Mouse (Mus musculus) hindbrain, embryonic 14.5 days (tissue): Measurements from ENCODE around the gene Neurod2. TPM values are rescaled to one million over a fixed set of nuclear protein-coding genes. Genes with fewer than 3 reads are reported as not detected.
A peak's percentile ranks its signal among the peaks of the same experiment; 100 is the strongest.

Experiments used
- ATAC-seq: fragments of 200-750 bp; cut with Nextera tagmentation; 2 replicates; pipeline ENCODE4 v1.8.0; 2017; ENCODE audit warnings: moderate number of reproducible peaks, mild to moderate bottlenecking, moderate TSS enrichment, moderate library complexity; ENCODE audit not compliant: low FRiP score
- DNase-seq: peaks from one replicate; pipeline ENCODE4 v3.0.0-alpha.2; 2015; ENCODE audit warnings: low spot score
- H3K27ac ChIP-seq: fragments of 300-500 bp; sonication (generic); 2 replicates; pipeline ENCODE4 v1.5.1; 2014; ENCODE audit warnings: mild to moderate bottlenecking, moderate library complexity
- H3K27me3 ChIP-seq: fragments of 300-500 bp; sonication (generic); 2 replicates; pipeline ENCODE4 v1.6.1; 2014; ENCODE audit warnings: mild to moderate bottlenecking, low read length, mixed read lengths; ENCODE audit not compliant: control insufficient read depth, insufficient read depth
- H3K36me3 ChIP-seq: fragments of 300-500 bp; sonication (generic); replicated peaks from 2 replicates; pipeline ENCODE4 v1.6.1; 2014; ENCODE audit not compliant: control insufficient read depth, insufficient read depth
- H3K4me1 ChIP-seq: fragments of 300-500 bp; sonication (generic); replicated peaks from 2 replicates; pipeline ENCODE4 v1.6.1; 2014; ENCODE audit warnings: antibody characterized with exemption, low read length, mixed read lengths; ENCODE audit not compliant: control insufficient read depth, insufficient read depth
- H3K4me2 ChIP-seq: fragments of 300-500 bp; sonication (generic); replicated peaks from 2 replicates; pipeline ENCODE4 v1.6.1; 2014; ENCODE audit warnings: mild to moderate bottlenecking, moderate library complexity
- H3K4me3 ChIP-seq: fragments of 300-500 bp; sonication (generic); replicated peaks from 2 replicates; pipeline ENCODE4 v1.5.1; 2014; ENCODE audit warnings: mild to moderate bottlenecking, low read length
- H3K9ac ChIP-seq: fragments of 300-500 bp; sonication (generic); 2 replicates; pipeline ENCODE4 v1.6.1; 2014
- H3K9me3 ChIP-seq: fragments of 300-500 bp; sonication (generic); 2 replicates; pipeline ENCODE4 v1.6.1; 2016; ENCODE audit warnings: low read length; ENCODE audit not compliant: control insufficient read depth
- WGBS: fragments of 180-500 bp; shearing (Covaris S2); extraction: QIAGEN DNeasy Blood & Tissue Kit; methylation state at CpG from one replicate; pipeline ENCODE4 v1.1.7; 2014; 5-methylcytosine and 5-hydroxymethylcytosine counted together
- polyA plus RNA-seq: library from polyadenylated mRNA; unstranded; fragments of >200 nt; fragmentation: Nextera tagmentation; extraction: Ambion mirVana; gene quantifications from 2 replicates; pipeline ENCODE4 v1.2.1, GENCODE M21; 2014

Neurod2 gene
- polyA plus RNA-seq, 1 experiment from 2014 or later: 25.5 TPM

GRCm38 (mm10) chr11:98323136-98323866 is 6.1 kb downstream of the Neurod2 start:
- Histone ChIP-seq H3K27me3 (peaks cover 96% of the 10 kb centered on the region), H3K4me2 (peak overlapping the region; percentile 52)
- WGBS: 2% methylated on average over 10 of the region's 10 CpGs

GRCm38 (mm10) chr11:98322159-98322558 is 7.3 kb downstream of the Neurod2 start:
- no peak for DNase-seq
- H3K27ac ChIP-seq: no peak overlapping the region
- no peak overlapping the region for H3K9ac ChIP-seq
- H3K4me3 ChIP-seq: no peak overlapping the region
- no peak overlapping the region for H3K4me2 ChIP-seq
- peaks cover 96% of the 10 kb centered on the region for H3K27me3 ChIP-seq
- H3K9me3 ChIP-seq: no peaks in the 10 kb centered on the region
- H3K4me1 ChIP-seq: 0 out of 2 replicates have a peak, but pooled peaks cover 9% of the 10 kb centered on the region
- WGBS: 4% methylated on average over 1 of the region's 1 CpGs
- no peaks in the 10 kb centered on the region for H3K36me3 ChIP-seq
- no peak for ATAC-seq

More at GRCm38 (mm10) chr11:98323136-98323866, 6.1 kb downstream of the Neurod2 start:
- ATAC-seq (no peak), DNase-seq (no peak)
- no peaks in the 10 kb centered on the region for H3K36me3 ChIP-seq
- H3K4me3 ChIP-seq: no peak overlapping the region
- H3K27ac ChIP-seq: peak overlapping the region; percentile 36; the same call in 1 of the 2 replicates
- peaks cover 13% of the 10 kb centered on the region; the same call in 1 of the 2 replicates for H3K4me1 ChIP-seq
- no peak overlapping the region for H3K9ac ChIP-seq
- no peaks in the 10 kb centered on the region for H3K9me3 ChIP-seq

GRCm38 (mm10) chr11:98321677-98322003 is 7.8 kb downstream of the Neurod2 start:
- Histone ChIP-seq H3K27me3 (peaks cover 97% of the 10 kb centered on the region), H3K27ac (no peak overlapping the region), H3K9ac (no peak overlapping the region), H3K4me2 (peak overlapping the region; percentile 32), H3K36me3 (no peaks in the 10 kb centered on the region), H3K4me1 (0 out of 2 replicates have a peak, but pooled peaks cover 9% of the 10 kb centered on the region), H3K4me3 (no peak overlapping the region), H3K9me3 (no peaks in the 10 kb centered on the region)
- 4% methylated on average over 5 of the region's 5 CpGs for WGBS
- DNase-seq (no peak), ATAC-seq (no peak)

DNA sequence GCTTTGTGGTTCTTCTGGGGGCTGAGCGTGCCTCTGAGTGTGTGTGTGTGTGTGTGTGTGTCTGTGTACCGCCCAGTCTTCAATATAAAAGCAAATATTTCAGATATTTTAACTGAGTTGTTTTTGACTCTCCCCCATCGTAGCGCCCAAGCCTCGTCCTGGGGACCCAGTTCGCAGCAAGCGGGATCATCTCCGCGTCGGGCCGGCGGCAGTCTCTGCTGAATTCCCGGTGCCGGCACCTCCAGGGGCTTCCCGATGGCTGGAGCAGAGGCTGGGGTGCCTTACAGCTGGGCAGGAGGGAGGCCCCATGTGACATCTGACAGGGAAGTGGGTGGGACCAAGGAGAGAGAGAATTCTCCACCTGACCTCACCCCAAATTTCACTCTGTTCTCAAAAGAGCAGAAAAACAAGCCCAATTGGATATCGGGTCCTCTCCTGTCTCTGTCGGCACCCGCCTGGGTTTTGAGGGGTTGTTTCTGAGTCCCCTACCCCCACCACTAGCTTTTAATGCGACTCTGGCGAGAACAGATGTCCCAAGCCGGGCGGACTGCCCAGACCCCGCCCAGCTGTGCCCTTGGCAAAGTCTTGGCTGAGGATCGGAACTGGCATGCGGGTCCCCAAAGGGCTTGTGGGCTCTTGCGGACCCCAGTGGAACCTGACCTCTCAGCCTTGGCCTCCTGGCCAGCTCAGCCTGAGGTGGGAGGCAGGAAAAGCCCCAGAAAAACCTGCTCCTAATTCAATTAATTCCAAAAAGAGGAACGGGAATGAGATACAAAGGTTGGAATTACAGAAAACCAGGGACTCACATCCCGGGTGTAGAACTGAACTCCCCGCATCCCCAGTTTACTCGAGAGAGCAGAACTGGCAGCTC is 8.4 kb downstream of the Neurod2 start:
- Histone ChIP-seq H3K9me3 (no peaks in the 10 kb centered on the region), H3K27me3 (peaks cover 97% of the 10 kb centered on the region), H3K4me1 (0 out of 2 replicates have a peak, but pooled peaks cover 9% of the 10 kb centered on the region), H3K36me3 (no peaks in the 10 kb centered on the region), H3K9ac (peak overlapping the region; percentile 24; the same call in 1 of the 2 replicates), H3K27ac (peak overlapping the region; percentile 58; the same call in 1 of the 2 replicates), H3K4me3 (no peak overlapping the region), H3K4me2 (peak overlapping the region; percentile 32)
- no peak for DNase-seq
- WGBS: under 1% methylated on average over 30 of the region's 30 CpGs
- ATAC-seq: no peak

DNA sequence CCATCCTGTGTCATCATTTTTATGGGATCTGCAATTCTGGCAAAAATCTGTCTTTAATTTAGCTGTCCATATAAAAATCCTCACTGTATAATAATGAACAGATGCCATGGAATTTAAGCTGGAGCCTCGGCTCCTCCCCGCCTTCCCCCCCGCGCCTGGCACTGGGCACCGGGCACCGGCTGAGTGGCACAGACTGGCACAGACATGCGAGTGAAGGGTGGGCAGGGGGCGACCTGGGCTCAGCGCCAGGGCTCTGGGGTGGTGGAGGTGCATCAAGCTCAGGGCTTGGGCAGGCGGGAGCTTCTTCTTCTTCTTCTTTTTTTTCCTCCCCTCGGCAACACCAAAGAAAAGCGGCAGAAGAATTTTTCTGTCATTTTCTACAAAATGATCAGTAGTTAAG is 9.1 kb downstream of the Neurod2 start:
- Histone ChIP-seq H3K9me3 (no peaks in the 10 kb centered on the region), H3K4me2 (peak overlapping the region; percentile 32), H3K9ac (no peak overlapping the region), H3K36me3 (no peaks in the 10 kb centered on the region), H3K27ac (peak overlapping the region; percentile 58), H3K27me3 (peaks cover 97% of the 10 kb centered on the region), H3K4me1 (0 out of 2 replicates have a peak, but pooled peaks cover 9% of the 10 kb centered on the region), H3K4me3 (no peak overlapping the region)
- DNase-seq: no peak
- ATAC-seq: no peak
- 8% methylated on average over 12 of the region's 12 CpGs for WGBS

- Histone ChIP-seq H3K4me1 (0 out of 2 replicates have a peak, but pooled peaks cover 9% of the 10 kb centered on the region), H3K27me3 (peaks cover 97% of the 10 kb centered on the region), H3K36me3 (no peaks in the 10 kb centered on the region), H3K27ac (peak overlapping the region; percentile 58; the same call in 1 of the 2 replicates), H3K9ac (no peak overlapping the region), H3K4me3 (no peak overlapping the region), H3K4me2 (peak overlapping the region; percentile 32; the same call in 1 of the 2 replicates), H3K9me3 (no peaks in the 10 kb centered on the region)
- DNase-seq (no peak), ATAC-seq (no peak)
- 6% methylated on average over 2 of the region's 2 CpGs for WGBS
Observed at GRCm38 (mm10) chr11:98319944-98320343, 9.5 kb downstream of the Neurod2 start.

DNA sequence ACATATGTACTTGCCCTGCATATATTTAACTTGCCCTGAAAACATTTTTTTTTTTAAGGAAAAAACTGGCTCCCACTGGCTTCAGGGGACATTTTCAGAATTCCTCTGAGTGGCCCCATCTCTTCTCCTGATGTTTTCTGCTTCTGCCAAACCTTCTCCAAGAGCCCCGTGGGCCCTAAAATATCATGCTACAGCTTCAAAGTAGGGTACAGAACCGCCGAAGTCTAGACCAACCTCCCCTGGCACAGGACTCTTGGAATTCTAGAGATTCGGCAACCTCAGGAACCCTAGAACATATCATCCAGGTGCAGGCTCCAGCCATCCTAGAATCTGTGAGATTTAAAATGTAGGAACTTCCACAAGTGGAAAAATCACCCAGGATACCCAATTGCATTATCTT is 9.9 kb downstream of the Neurod2 start:
- Histone ChIP-seq H3K4me3 (no peak overlapping the region), H3K4me1 (0 out of 2 replicates have a peak, but pooled peaks cover 9% of the 10 kb centered on the region), H3K4me2 (peak overlapping the region; percentile 11; the same call in 1 of the 2 replicates), H3K36me3 (no peaks in the 10 kb centered on the region), H3K9ac (no peak overlapping the region), H3K27me3 (peaks cover 97% of the 10 kb centered on the region), H3K9me3 (no peaks in the 10 kb centered on the region), H3K27ac (peak overlapping the region; percentile 58; the same call in 1 of the 2 replicates)
- ATAC-seq (no peak), DNase-seq (no peak)
- 10% methylated on average over 4 of the region's 4 CpGs for WGBS

GRCm38 (mm10) chr11:98319120-98319519 is 10.3 kb downstream of the Neurod2 start:
- ATAC-seq (no peak), DNase-seq (no peak)
- Histone ChIP-seq H3K36me3 (no peaks in the 10 kb centered on the region), H3K9me3 (no peaks in the 10 kb centered on the region), H3K27me3 (peaks cover 97% of the 10 kb centered on the region), H3K27ac (peak overlapping the region; percentile 58), H3K4me1 (0 out of 2 replicates have a peak, but pooled peaks cover 9% of the 10 kb centered on the region), H3K4me3 (no peak overlapping the region), H3K9ac (no peak overlapping the region), H3K4me2 (peak overlapping the region; percentile 11; the same call in 1 of the 2 replicates)
- 1% methylated on average over 15 of the region's 15 CpGs for WGBS
